Mouse (Mus musculus) stomach, embryonic 15.5 days (tissue): ENCODE data around the gene Stx19. TPM values are rescaled to one million over a fixed set of nuclear protein-coding genes. Genes with fewer than 3 reads are reported as not detected.

ENCODE experiments used
- ATAC-seq: fragments of 200-750 bp; cut with Nextera tagmentation; 2 replicates; pipeline ENCODE4 v1.8.0; 2017; ENCODE audit warnings: low read depth, moderate number of reproducible peaks, moderate TSS enrichment; ENCODE audit not compliant: insufficient read depth, low FRiP score
- H3K27ac ChIP-seq: fragments of 300-500 bp; sonication (generic); 2 replicates; pipeline ENCODE4 v1.5.1; 2015; ENCODE audit warnings: mild to moderate bottlenecking, inconsistent platforms
- H3K27me3 ChIP-seq: fragments of 300-500 bp; sonication (generic); replicated peaks from 2 replicates; pipeline ENCODE4 v1.6.1; 2015; ENCODE audit warnings: inconsistent platforms
- H3K36me3 ChIP-seq: fragments of 300-500 bp; sonication (generic); 2 replicates; pipeline ENCODE4 v1.6.1; 2015; ENCODE audit warnings: inconsistent platforms
- H3K4me1 ChIP-seq: fragments of 300-500 bp; sonication (generic); 2 replicates; pipeline ENCODE4 v1.6.1; 2015; ENCODE audit warnings: inconsistent platforms
- H3K4me2 ChIP-seq: fragments of 300-500 bp; sonication (generic); 2 replicates; pipeline ENCODE4 v1.6.1; 2015; ENCODE audit warnings: mild to moderate bottlenecking, inconsistent platforms
- H3K4me3 ChIP-seq: fragments of 300-500 bp; sonication (generic); replicated peaks from 2 replicates; pipeline ENCODE4 v1.5.1; 2015; ENCODE audit warnings: inconsistent platforms
- H3K9ac ChIP-seq: fragments of 300-500 bp; sonication (generic); 2 replicates; pipeline ENCODE4 v1.6.1; 2015; ENCODE audit warnings: inconsistent platforms
- H3K9me3 ChIP-seq: fragments of 300-500 bp; sonication (generic); 2 replicates; pipeline ENCODE4 v1.6.1; 2016; ENCODE audit warnings: inconsistent platforms
- WGBS: fragments of 180-500 bp; shearing (Covaris S2); methylation state at CpG from one replicate; pipeline ENCODE4 v1.1.7; 2015; 5-methylcytosine and 5-hydroxymethylcytosine counted together
- microRNA-seq: library from miRNA; unstranded; fragments of <30 nt; microRNA quantifications from one replicate; pipeline ENCODE4, GENCODE M21; 2016
- polyA plus RNA-seq: library from polyadenylated mRNA; unstranded; fragments of >200 nt; fragmentation: Nextera tagmentation; extraction: Ambion mirVana; gene quantifications from 2 replicates; pipeline ENCODE4 v1.2.1, GENCODE M21; 2015

Gene Stx19
- polyA plus RNA-seq, 1 experiment from 2014 or later = 4.5 TPM

- WGBS = 5% methylated on average over 36 of the region's 42 CpGs
- Histone ChIP-seq H3K9ac (peak within 1 kb of the TSS; percentile 59), H3K36me3 (no peaks in the 10 kb centered on the region), H3K4me3 (peak within 1 kb of the TSS; percentile 60), H3K9me3 (no peaks in the 10 kb centered on the region), H3K27me3 (no peaks in the 10 kb centered on the region), H3K4me2 (peak within 1 kb of the TSS; percentile 90), H3K4me1 (no peaks in the 10 kb centered on the region), H3K27ac (peak within 1 kb of the TSS; percentile 62)
- ATAC-seq = peak; percentile 93
These were observed 40.0 kb downstream of the Stx19 start, which contains the start of gene Pros1 for GRCm38 (mm10) chr16:62854191-62855068. Gene Pros1, plus strand, starts transcription at chr16:62854307.

DNA sequence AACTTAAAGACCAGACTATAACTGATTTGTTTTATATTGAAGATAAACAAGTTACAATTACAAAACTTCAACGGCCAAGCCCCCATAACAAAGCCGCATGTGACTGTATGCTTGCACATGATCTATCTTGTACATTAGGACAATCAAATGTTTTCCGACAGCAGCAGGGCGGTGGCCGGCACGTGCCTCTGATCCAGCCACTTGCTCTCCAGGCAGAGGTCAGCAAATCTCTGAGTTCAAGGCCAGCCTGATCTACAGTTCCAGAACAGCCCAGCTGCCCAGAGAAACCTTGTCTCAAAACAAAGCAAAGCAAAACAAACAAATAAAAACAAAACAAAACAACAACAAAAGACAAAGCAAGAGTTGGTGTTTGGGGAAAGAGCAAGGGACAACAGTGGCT is 40.9 kb downstream of the Stx19 start:
- Histone ChIP-seq H3K27ac (no peak overlapping the region), H3K4me3 (no peak overlapping the region), H3K36me3 (no peaks in the 10 kb centered on the region), H3K9me3 (no peaks in the 10 kb centered on the region), H3K4me1 (no peaks in the 10 kb centered on the region), H3K9ac (no peak overlapping the region), H3K4me2 (no peak overlapping the region), H3K27me3 (no peaks in the 10 kb centered on the region)
- ATAC-seq = no peak
- 63% methylated on average over 6 of the region's 6 CpGs for WGBS

DNA sequence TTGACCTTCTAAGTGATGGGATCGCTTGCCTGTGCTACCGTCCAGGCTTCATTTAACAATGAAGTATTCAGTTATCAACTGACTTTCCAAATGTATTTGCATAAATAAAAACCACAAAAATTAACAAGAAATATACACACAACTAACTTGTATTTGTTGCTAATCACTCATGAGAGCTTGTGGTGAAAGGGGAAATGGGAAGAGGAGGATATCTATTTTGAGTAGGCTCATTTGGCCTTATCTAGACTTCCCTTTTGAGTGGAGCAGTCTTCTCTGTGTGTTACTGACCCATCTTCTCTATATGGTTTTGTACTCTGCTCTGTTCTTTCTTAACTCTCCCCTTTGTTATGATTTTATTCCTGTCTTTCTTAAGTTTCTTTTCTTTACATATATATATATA is 41.8 kb downstream of the Stx19 start:
- WGBS = 78% methylated on average over 2 of the region's 2 CpGs
- Histone ChIP-seq H3K27me3 (no peaks in the 10 kb centered on the region), H3K4me3 (no peak overlapping the region), H3K9me3 (no peaks in the 10 kb centered on the region), H3K4me1 (no peaks in the 10 kb centered on the region), H3K4me2 (no peak overlapping the region), H3K9ac (no peak overlapping the region), H3K27ac (no peak overlapping the region), H3K36me3 (no peaks in the 10 kb centered on the region)
- no peak for ATAC-seq

DNA sequence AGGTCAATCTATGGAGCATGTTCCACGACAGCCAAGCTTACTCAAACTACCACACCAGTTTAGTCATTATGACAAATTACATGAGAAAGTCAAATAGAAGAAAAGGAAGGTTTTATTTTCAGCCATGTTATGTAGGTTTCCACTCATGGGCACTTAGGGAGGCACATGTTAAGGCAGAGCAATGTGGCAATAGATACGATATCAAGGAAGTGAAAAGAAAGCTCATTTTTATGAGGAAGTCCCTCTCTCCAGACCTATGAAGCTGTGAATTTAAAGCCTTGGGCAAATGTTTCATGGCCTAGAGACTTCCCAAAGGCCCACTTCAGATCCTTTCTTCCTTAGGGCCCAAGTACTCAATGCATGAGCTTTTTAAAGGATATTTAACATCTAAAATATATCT is 43.0 kb downstream of the Stx19 start:
- no peak for ATAC-seq
- Histone ChIP-seq H3K36me3 (no peaks in the 10 kb centered on the region), H3K4me3 (no peak overlapping the region), H3K4me2 (no peak overlapping the region), H3K27ac (no peak overlapping the region), H3K4me1 (no peaks in the 10 kb centered on the region), H3K9me3 (no peaks in the 10 kb centered on the region), H3K27me3 (no peaks in the 10 kb centered on the region), H3K9ac (no peak overlapping the region)
- WGBS = 86% methylated on average over 2 of the region's 2 CpGs

DNA sequence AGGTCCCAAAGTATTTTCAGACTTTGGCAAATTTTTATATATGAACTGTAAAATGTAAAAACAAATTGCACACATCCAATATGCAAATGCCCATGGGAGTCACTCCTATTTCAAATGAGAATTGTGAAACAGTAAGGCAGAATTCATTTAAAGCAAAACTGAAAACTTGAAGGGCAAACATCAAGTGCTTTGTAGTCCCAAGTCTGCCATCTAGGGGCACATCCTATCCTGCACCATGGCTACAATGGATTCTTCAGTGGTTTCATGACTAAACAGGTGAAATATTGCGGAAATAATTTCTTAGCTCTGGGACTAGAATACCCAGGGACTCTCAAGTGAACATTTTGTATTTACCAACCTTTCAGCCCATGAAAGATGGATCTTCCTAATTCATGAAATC is 43.5 kb downstream of the Stx19 start:
- no peak for ATAC-seq
- Histone ChIP-seq H3K27ac (no peak overlapping the region), H3K4me3 (no peak overlapping the region), H3K36me3 (no peaks in the 10 kb centered on the region), H3K9me3 (no peaks in the 10 kb centered on the region), H3K9ac (no peak overlapping the region), H3K27me3 (no peaks in the 10 kb centered on the region), H3K4me1 (no peaks in the 10 kb centered on the region), H3K4me2 (no peak overlapping the region)
- 95% methylated on average over 1 of the region's 1 CpGs for WGBS

GRCm38 (mm10) chr16:62860140-62860539 is 45.7 kb downstream of the Stx19 start:
- no peak overlapping the region for H3K4me2 ChIP-seq
- no peaks in the 10 kb centered on the region for H3K36me3 ChIP-seq
- no peak overlapping the region for H3K9ac ChIP-seq
- H3K4me1 ChIP-seq = no peaks in the 10 kb centered on the region
- ATAC-seq = no peak
- H3K9me3 ChIP-seq = no peaks in the 10 kb centered on the region
- H3K4me3 ChIP-seq = no peak overlapping the region
- no peak overlapping the region for H3K27ac ChIP-seq
- 66% methylated on average over 1 of the region's 1 CpGs for WGBS
- H3K27me3 ChIP-seq = no peaks in the 10 kb centered on the region

DNA sequence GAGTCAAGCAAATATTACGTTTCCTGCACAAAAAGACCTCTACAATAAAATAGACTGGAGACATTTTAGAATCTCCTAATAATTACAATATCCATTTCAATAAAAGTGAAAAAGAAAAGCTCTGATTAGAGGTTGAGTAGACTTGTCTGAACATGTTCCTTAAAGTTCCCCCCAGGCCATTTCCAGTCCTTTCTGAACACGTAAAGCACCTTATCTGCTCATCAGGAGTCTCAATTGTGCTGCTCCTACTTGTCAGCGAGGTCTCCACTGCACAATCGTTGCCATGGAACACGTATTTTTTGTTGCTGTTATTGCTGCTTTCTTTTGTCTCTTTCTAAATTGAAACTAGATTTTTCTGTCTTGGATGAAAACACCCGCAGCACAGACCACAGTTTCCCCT is 47.0 kb downstream of the Stx19 start:
- Histone ChIP-seq H3K27ac (no peak overlapping the region), H3K4me1 (no peaks in the 10 kb centered on the region), H3K4me2 (no peak overlapping the region), H3K9ac (no peak overlapping the region), H3K9me3 (no peaks in the 10 kb centered on the region), H3K27me3 (no peaks in the 10 kb centered on the region), H3K4me3 (no peak overlapping the region), H3K36me3 (no peaks in the 10 kb centered on the region)
- ATAC-seq = no peak
- WGBS = 71% methylated on average over 6 of the region's 6 CpGs

- no peaks in the 10 kb centered on the region for H3K36me3 ChIP-seq
- no peak overlapping the region for H3K4me3 ChIP-seq
- no peak overlapping the region for H3K9ac ChIP-seq
- no peak for ATAC-seq
- no peaks in the 10 kb centered on the region for H3K4me1 ChIP-seq
- H3K27ac ChIP-seq = no peak overlapping the region
- WGBS = 68% methylated on average over 5 of the region's 5 CpGs
- no peaks in the 10 kb centered on the region for H3K9me3 ChIP-seq
- no peak overlapping the region for H3K4me2 ChIP-seq
- no peaks in the 10 kb centered on the region for H3K27me3 ChIP-seq
These were observed 58.2 kb downstream of the Stx19 start for GRCm38 (mm10) chr16:62872688-62873117.

GRCm38 (mm10) chr16:62873180-62873579 is 58.7 kb downstream of the Stx19 start:
- 51% methylated on average over 4 of the region's 4 CpGs for WGBS
- ATAC-seq = no peak
- H3K27ac ChIP-seq = no peak overlapping the region

More at GRCm38 (mm10) chr16:62873180-62873579, 58.7 kb downstream of the Stx19 start:
- Histone ChIP-seq H3K4me2 (no peak overlapping the region), H3K27me3 (no peaks in the 10 kb centered on the region), H3K9ac (no peak overlapping the region), H3K36me3 (no peaks in the 10 kb centered on the region), H3K4me1 (no peaks in the 10 kb centered on the region), H3K4me3 (no peak overlapping the region), H3K9me3 (no peaks in the 10 kb centered on the region)

Small RNA genes lying within 50 kb of the gene (microRNA-seq; reads per million reads assigned to microRNA genes)
- not detected for gene Gm25986

Other genes with a start within 250 kb of the Stx19 start
- 8.9 and 10.2 TPM in 2 replicates for gene Nsun3, start 27.9 kb upstream of the Stx19 start, polyA plus RNA-seq
- gene Arl13b, start 32.4 kb downstream of the Stx19 start, polyA plus RNA-seq = 18.0 and 20.1 TPM in 2 replicates
- gene Pros1, start 39.6 kb downstream of the Stx19 start, polyA plus RNA-seq = 32.5 TPM in 2 replicates